Mouse (Mus musculus): ENCODE data around the gene Nanos3.

The Nanos3 gene

DNA sequence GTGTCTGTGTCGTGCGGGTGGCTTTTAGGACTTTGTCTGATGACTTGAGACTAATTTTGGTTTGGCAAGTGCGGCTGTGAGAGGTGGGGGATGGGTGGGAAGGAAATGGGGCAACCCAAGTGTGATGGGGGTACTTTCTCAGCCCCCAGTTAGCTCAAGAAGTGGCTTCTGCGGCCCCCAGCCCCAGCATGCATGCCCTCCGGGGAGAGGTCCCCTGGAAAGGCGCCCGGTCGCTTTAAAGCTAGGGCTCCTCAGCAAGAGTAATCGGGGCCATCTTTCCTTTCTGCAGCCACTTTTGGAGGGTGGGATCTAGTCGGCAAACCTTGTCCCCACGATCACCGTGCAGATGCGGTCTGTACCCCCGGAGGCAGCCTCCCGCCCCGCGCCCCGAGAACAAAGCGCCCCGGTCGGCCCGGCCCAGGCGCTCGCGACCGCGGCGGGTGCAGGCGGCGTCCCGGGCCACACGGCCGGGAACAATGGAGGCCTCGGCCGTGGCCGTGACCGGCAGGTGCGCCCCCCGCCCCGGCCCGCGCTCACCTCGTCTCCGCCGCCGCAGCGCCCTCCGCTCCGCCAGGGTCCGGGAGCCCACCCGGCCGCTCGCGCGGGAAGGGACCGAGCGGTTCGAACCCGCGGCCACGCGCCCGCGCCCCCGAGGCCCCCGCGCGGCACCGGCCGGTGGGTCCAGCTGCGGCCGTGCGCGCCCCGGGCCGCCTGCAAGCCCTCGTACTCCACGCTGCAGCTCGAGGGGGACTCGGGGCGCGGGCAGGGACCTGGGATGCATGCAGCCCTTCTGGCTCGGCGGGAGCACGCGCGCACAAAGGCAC is 1.5 kb downstream of the Nanos3 start:
- peak; percentile 50 for DNase-seq

DNA sequence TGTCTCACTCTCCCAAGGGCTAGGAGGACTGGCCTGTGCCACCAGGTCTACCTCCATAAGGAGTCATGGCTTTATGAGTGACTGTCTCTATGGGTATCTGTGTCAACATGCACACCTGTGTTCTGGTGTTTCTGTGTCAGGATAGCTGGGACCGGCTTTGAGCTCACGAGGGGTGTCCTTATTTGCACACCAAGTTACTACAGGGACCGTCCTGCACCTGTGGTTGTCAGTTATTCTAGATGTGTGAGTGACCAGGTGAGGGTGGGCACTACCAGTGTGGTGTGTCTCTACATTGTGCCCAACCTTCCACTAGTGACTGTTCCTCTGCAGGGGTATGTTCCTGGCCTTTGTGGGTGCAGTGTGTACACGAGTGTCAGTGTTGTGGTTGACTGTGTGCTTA is 2.2 kb downstream of the Nanos3 start:
- DNase-seq: no peak

DNA sequence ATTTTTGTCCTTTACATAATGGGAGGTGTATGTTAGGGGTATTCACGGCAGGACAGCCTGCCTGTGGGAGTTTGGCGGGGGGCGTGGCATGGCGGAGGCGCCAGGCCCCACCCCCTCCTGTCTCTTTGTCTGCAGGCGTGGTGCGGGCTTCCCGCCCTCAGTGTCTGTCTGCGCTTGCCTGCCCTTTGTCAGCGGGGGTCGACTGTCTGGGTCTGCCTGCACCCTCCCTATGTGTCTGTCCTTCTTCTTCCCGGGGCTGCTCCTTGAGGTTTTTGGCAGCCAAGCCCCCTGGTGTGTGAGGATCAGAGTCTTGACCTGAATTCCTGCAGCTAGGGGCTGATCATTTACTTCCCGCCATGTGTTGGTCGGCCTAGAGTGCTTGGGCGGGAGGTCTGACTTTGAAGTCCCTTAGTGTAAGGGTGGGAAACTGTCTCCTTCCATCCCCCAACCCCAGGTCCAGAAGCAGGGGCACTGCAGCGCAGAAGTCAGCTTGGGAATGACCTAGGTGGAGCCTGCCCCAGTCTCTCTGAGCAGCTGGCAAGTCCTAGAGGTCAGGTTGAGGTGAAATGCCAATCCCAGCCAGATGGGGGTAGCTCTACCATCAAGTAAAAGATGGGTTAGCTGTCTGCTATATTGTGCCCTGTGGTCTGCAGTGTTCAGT is 4.4 kb downstream of the Nanos3 start:
- no peak for DNase-seq

DNA sequence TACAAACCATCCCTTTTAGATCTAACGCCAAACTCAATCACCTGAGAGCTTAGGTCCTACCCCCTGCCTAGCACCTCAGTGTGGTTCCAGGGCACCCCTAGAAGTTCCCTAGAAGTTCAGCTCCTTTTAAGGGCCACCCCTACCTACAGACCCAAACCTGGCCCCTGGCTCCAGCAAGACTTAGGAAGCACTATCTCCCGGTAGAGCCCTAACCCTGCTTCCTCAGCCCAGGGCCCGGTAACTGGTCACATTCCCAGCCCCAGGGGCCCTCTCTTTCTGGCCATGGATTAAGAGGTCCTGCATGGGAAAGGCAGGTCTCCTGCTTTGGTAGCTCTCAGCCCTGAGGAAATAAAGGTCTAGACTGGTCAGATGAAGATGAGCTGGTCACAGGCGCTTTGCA is 5.1 kb downstream of the Nanos3 start:
- DNase-seq: no peak

DNA sequence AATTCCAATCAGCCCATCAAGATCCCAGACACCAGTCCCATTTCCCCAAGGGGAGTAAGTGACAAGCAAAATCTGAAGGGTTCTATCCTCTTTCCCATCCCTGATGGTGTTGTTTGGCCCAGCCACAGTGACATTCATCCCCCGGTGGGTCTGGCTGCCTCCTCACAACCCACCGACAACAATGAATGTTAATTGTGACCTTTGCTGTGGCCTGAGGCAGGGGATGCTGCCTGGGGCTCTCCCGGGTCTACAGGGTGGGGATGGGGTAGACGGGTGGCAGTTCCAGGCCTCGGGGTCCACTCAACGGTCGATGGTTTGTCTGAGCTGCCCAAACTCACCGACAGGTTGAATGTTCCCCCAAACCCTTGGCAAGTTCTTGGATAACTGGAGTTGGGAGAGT is 6.4 kb downstream of the Nanos3 start:
- no peak for DNase-seq

DNA sequence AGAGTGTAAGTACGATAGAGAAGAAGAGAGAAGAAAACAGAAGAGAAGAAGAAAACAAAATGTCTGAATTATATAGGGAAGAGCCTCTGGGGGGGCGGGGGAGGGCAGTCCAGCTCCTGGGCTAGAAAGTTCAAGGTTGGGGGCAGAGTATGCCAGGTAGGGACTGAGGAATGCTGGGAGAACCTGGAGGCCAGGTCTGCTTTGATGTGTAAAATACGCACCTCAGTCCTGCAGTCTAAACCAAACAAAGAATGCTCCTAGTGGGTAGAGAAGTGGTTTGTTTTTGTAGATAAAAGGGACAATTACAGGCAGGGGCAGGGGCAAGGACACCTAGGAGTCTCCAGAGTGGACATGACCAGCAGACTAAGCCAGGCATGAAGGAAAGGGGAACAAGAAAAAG is 7.6 kb downstream of the Nanos3 start:
- DNase-seq: no peak

DNA sequence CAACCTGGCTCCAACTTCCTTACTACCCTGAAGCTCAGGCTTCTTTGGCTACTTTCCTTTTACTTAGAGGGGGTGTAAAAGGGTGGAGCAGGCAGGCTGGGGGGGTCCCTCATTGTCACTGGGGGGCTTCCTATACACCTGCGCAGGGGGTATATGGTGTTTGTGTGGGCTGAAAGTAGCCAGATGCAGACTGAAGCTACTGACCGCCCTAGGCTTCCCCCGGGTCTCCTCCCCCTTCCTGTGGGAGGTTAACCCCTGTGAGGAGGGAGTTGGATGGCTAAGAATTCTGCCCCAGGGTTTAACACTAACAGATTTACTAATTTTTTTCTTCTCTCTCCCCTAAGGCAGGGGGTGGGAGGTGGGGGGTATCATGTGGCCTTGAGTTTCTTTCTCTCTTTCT is 8.5 kb downstream of the Nanos3 start:
- DNase-seq: no peak

DNA sequence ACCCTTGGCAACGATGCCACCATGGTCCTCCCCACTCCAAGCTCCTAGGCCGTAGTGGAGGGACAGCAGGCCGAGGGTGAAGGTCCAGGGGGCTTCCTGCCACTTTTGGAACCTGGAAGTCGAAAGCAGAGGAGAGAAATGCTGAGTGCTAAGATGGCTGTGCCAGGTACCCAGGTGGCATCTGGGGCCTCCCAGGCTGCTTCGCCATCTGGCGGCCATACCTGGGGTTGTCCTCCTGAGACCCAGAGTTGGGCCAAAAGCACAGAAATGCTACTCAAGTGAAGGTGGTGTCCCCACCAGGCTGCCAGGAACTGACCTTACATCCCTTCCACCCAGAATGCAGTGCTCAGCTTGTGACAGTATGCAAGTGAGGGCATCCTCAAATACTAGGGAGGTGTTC is 11.2 kb downstream of the Nanos3 start:
- no peak for DNase-seq

DNA sequence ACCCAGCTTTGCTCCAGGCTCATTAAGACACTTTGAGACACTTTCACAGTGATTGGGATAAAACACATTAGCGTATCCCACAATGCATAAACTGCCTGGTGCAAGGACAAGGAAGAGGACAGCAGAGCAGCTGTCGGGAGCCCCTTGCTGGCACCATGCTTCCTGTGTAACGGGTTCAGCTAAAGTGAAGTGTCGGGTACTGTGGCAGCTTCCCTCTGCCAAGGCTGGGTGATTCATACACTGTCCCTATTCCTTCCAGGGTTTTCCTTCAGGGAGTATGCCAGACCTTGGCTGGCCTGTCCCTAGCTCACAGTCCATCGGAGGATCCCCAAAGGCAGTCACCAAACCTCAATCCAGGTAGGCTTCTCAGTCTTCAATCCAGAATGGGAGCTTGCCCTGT is 14.9 kb downstream of the Nanos3 start:
- DNase-seq: no peak

DNA sequence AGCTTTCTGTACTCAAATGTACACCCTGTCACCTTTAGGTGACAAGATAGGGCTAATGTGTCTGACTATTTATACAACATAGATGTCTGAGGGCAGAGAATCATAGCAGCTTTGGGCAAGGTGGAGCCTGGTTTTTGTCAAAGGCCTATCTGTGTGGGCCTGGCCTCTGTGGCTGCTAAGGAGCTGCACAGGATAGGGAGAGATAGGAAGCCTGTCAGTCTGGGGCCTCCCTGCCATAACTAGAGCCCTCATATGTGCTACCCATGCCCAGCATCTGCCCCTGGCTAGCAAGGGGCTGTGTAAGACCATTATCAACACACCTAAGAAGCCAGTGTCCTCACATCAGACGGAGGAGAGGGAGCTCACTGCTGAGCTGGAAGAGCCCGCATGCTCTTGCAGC is 17.3 kb downstream of the Nanos3 start:
- DNase-seq: no peak

DNA sequence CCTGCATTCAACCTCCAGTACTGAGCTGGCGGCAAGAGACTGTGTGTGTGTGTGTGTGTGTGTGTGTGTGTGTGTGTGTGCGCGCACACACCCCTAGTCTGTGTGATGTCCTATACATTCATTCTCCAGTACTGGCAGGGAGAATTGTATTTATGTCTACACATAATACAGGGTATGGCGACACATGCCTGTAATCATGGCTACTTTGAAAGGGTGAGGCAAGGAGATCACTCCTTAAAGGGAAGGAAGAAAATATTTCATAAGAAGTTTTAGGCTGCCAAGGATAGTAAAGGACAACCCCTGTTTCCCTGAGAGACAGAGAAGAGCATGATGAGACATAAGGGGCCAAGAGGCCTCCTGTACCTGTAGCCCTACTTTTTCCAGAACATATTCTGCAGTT is 27.4 kb downstream of the Nanos3 start:
- DNase-seq: no peak

DNA sequence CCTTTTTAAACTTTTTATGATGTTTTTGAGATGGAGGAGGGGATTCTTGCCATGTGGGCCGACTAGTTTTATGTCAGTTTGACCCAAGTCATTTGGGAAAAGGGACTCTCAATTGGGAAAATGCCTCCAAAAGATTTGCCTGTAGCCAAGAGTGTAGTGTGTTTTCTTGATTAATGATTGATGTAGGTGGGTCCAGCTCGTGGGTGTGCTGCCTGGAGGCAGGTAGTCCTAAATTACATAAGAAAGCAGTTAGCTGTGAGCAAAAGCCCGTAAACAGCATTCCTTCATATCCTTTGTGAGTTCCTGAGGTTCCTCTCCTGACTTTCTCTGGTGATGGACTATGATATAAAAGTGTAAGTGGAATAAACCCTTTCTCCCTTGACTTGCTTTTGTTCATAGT is 35.8 kb downstream of the Nanos3 start:
- no peak for DNase-seq

DNA sequence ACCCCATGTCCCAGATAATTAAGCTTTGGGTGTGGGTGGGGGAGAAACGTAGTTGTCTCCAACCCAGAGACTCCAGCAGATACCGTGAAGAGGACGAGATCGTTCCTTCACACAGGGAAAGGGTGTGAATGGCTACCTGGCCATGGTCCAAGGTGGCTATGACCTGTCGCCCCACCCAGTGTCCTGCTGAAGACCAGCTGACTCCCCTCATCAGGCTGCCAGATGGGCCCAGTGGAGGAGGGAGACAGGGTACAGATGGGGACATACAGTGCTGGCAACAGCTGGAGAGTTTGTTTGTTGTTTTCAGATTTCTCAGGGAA is 36.5 kb downstream of the Nanos3 start:
- DNase-seq: no peak

DNA sequence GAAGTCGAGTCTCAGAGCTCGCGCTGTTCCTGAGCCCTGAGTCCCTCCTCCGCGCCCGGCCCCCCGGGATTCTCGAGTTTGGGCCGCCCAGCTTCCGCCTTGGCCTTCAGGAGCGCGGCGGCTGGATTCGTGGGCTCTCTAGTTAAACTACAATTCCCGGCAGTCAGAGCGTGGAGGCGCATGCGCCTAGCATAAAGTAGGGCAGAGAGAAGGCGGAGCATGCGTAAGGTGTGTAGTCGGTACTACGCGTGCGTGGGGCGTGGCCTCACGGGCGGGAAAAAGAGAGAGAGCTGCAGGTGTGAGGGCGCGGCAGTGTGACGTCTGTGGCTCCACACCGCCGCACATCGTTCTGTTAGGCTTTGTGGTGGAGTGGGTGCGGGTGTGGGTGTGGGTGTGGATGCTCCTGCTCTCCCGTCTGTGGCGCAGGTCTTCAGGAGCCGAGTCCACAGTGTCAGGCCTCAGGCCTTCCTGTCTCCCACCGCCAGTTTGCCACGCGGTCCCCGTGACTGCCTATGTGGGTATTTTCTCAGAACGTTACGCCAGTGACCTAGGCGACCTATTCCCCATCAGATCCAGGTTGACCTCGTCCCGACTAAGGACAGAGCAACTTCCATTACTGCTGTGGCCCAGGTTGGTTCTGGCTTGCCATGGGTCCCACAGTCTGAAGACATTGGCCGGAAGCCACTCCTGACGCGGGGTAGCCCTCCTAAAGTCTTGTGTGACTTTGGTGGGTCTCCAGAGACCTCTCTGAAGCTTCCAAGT is 37.1 kb downstream of the Nanos3 start, which contains the start of the genes Cc2d1a and 4930432K21Rik:
Gene Cc2d1a, minus strand, starts transcription at position 168 of the 762 bp plus-strand sequence.
Gene 4930432K21Rik, plus strand, starts transcription at position 257 of the 762 bp plus-strand sequence.
- DNase-seq: peak; percentile 94

DNA sequence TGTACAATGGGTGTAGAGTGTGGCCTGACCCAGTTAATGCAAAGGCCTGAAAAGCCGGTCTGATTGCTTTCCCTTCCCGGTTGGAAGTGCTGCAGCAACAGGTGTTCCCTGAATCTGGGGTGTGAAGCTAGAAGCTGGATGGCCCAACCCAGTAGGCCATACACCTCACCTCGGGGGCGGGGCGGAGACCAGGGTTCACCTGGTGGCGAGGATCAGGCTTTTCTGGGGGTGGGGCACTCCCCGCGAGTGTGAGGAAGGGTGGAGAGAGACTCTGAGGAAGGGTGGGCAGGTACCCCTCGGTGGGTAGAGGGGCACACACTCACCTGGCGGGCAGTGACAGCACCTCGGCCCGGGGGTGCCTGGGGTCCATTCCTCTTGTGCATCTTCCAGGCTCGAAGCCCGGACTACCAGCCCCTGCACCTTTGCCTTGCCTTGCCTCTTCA is 37.7 kb downstream of the Nanos3 start:
- DNase-seq: no peak

DNA sequence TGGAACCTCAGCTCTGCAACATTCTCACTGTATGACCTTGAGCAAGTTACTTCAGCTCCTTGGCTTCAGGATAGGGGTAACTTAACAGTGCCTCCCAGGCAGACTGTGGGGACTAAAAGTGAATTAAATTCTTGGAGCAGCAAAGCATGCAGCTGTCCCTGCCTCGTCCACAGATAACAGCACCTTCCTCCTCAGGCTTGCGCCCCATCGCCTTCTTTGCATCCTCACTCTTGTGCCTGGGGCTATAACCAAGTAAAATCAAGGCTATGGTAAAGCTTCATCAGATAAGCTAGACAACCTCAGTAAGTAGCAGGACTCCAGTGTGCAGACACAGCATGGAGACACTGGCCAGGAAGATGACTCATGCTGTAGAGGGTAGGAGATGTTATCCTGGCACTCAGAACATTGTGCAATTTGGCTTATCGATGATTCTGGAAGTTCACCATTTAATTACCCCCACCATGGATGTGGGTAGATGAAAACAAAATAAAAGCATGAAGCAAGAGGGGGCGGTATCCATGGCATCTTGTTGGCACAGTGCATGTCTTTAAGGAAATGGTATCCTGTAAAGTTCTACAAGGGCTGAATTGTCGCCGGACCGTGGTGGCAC is 40.3 kb downstream of the Nanos3 start:
- no peak for DNase-seq

DNA sequence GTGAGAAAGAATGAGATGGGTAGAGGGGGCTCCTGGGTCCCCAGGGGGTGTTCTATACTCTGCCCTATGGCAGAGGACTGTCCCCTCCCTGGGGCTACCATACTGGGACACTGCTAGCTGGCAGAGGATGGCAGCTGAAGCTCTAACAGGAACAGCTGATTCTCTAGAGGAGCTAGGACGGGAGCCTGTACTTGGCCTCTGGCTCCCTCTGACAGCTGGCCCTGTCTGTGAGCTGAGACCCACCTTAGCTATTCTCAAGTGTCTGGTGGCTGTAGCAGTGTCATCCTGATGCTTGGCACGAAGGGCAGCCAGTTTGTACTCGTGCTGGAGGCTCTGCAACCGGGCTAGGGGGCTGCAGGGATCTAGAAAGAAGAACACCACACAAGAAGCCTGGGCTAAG is 44.2 kb downstream of the Nanos3 start:
- DNase-seq: no peak

DNA sequence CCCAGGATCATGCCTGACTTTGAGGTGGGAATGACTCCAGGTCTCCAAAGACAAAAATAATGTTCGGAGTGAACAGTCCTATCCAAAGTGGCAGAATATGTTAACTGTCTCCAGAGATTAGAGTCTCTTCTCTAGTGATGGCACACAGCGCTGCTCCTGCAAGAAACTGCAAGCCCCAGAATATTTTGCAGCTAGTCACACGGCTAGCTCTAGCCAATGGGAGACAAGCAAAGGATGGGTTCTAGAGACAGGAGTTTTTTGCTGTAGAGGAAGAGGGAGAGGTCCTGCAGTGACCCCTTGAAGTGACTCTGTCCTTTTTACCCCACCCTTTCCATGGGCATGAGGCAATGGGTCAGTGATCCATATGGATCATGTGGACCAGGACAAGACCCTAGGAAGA is 47.2 kb downstream of the Nanos3 start:
- DNase-seq: no peak

DNA sequence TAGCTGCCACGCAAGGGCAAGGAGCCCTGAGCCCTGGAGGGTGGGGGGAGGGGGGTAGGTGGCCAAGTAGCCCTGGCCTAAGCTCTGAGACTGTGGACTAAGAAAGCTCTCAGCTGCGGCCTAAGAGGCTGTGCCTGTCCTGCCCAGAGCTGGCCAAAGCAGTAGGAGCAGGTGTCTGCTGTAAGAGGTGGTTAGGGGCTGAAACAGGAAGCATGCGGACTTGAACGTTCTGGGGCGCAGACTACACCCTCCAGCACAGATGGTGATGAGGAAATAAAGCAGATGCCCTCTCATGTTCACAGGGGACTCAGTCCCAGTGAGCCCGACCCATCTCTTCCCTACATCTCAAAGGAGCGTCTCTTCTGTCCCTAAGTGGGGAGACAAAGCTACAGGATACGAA is 52.8 kb downstream of the Nanos3 start:
- no peak for DNase-seq

DNA sequence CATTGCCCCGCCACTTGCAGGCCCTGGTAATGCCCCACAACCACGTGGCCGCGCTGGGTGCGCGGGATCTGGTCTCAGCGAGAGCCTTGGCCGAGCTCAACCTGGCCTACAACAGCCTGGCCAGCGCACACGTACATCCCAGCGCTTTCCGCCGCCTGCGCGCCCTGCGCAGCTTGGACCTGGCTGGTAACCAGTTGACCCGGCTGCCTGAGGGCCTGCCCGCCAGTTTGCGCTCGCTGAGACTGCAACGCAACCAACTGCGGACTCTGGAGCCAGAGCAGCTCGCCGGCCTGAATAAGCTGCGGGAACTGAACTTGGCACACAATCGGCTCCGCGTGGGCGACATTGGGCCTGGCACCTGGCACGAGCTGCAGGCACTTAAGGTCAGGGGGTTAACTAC is 54.2 kb downstream of the Nanos3 start:
- no peak for DNase-seq

DNA sequence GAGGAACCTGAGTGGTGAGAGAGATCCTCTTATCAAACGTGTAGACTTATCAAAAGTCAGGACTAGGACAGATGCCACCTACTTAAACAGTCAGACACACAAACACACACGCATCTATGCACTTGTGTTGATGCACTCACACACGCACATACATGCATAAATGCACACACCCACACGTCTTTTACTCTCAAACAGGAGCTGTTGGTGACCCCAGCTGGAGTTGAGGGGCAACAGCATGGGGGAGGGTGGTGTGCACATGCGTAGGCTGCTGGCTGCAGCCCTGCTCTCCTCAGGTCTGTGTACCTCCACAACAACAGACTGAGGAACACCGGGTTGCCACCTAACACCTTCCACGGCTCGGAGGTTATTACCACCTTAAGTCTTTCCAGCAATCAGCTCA is 56.7 kb downstream of the Nanos3 start:
- no peak for DNase-seq

DNA sequence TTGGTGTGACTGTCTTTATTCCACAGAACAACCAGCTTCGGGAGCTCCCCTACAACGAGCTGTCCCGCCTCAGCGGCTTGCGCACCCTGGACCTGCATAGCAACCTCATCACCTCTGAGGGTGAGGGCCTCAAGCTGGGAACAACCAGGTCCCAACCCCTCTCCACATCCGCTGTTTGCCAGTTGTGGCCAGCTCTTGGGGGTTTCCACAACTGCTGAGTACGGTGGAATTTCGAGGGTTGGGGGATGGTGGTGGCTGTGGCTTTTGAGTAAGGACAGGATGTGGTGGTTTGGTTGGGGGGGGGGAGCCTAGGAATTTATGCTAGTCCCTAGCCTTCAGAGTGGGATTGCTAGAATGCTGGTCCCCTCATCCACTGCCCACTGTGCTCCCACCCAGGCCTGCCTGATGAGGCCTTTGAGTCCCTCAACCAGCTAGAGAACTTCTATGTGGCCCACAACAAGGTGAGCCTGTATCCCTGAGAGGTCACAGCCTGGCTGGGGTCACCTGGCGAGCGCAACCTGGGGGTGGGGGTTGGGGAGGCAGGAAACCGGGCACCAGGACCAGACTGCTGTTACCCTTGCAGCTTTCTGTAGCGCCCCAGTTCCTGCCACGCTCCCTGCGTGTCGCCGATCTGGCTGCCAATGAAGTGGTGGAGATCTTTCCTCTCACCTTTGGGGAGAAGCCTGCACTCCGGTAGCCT is 57.7 kb downstream of the Nanos3 start:
- DNase-seq: no peak

DNA sequence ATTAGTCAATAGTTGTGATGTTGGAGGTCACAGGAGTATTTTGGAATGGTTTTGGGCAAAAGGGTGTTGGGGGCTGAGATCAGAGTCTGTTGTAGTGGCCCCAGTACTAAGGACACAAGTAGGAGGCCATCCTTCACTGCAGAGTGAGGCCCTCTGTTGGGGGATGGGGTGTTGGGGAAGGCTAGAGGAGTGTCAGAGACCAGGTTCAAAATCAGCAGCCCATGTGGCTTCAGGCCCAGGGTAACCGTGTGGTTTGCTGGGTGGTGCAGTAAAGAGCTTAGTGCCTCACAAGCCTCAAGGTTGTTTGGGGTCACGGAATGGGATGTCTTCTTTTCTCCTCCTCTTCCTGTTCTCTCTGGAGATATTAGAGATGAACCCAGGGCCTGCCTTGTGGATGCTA is 58.3 kb downstream of the Nanos3 start:
- DNase-seq: no peak
